Mouse (Mus musculus): ENCODE measurements around the gene Deup1. TPM values are rescaled to one million over a fixed set of nuclear protein-coding genes. Genes with fewer than 3 reads are reported as not detected.
A peak's percentile ranks its signal among the peaks of the same experiment; 100 is the strongest.

Gene Deup1
- polyA plus RNA-seq, 1 experiment, result 0.08 TPM

DNA sequence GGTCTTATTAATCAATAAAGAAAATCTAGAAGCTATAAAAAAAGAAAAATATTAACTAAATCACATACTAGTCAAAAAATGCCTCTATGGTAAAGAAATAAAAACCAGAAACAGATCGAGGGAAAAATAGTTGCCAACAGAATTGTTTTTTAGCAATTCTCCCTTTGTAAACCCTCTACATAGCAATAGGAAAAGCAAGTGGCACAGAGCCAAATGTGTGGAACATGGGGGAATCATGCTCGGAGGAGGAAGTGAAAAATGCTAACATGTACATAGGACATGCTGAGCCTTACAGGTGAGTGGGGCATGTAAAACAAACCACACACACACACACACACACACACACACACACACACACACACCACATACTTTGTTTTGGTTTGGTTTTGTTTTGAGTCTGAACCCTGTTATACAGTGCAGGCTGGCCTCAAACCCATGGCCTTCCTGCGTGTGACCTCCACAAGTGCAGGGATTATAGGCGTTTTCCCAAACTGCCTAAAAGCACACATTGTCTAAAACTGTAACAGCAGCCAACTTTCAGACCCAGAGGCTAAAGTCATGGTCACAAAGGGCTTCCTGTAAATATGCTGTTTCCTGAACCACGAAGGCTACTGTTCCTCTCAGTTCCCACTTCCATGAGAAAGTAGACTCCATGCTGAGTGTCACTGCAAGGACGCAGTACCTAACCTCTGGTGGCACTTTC lies 27.4 kb downstream of the Deup1 start:
- no peaks in the 10 kb centered on the region for H3K27me3 ChIP-seq (ENCODE audit: control insufficient read depth, insufficient read depth, low read length)
- no peak for TF ChIP-seq CTCF (IDR thresholded peaks at IDR 0.05; ENCODE audit: borderline replicate concordance, control insufficient read depth, extremely low read depth, insufficient read depth, low read length, poor library complexity)
- no peak for TF ChIP-seq POLR2A (IDR thresholded peaks at IDR 0.05; ENCODE audit: control insufficient read depth, extremely low read depth, insufficient read depth, low read length, poor library complexity)
- no peak overlapping the region for H3K4me3 ChIP-seq (ENCODE audit: control insufficient read depth, insufficient read depth, low read length)
- no peak overlapping the region for H3K27ac ChIP-seq (ENCODE audit: control insufficient read depth, insufficient read depth, low read length)
- H3K36me3 ChIP-seq (ENCODE audit: control insufficient read depth, insufficient read depth, low read length), result no peaks in the 10 kb centered on the region
- WGBS, result 47% methylated on average over 6 of the region's 6 CpGs
- H3K4me1 ChIP-seq (replicated peaks; ENCODE audit: control insufficient read depth, insufficient read depth, low read length), result no peaks in the 10 kb centered on the region
- DNase-seq, result no peak

DNA sequence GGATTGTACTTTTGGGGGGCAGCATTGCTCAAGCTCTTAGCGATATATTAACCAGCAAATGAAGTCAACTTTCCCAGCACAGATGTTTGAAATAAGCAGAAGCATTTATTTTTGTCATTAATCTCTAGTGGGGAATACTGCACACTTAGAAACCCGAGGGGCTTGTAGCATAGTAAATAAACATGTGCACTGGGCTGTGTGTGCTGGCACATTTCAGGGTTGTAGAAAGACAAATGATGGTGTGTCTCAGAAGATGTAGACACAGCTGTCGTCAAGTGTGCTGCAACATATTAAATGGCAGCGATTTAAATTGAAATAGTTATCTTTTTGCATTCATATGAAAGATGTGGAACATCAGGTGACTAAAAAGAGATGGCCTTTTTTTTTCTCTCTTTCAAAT lies 31.1 kb downstream of the Deup1 start:
- no peak overlapping the region for H3K4me3 ChIP-seq (ENCODE audit: control insufficient read depth, insufficient read depth, low read length)
- no peak for DNase-seq
- 80% methylated on average over 4 of the region's 4 CpGs for WGBS
- H3K36me3 ChIP-seq (ENCODE audit: control insufficient read depth, insufficient read depth, low read length), result no peaks in the 10 kb centered on the region
- no peaks in the 10 kb centered on the region for H3K27me3 ChIP-seq (ENCODE audit: control insufficient read depth, insufficient read depth, low read length)
- no peak overlapping the region for H3K27ac ChIP-seq (ENCODE audit: control insufficient read depth, insufficient read depth, low read length)
- no peak for TF ChIP-seq CTCF (IDR thresholded peaks at IDR 0.05; ENCODE audit: borderline replicate concordance, control insufficient read depth, extremely low read depth, insufficient read depth, low read length, poor library complexity)
- TF ChIP-seq POLR2A (IDR thresholded peaks at IDR 0.05; ENCODE audit: control insufficient read depth, extremely low read depth, insufficient read depth, low read length, poor library complexity), result no peak
- H3K4me1 ChIP-seq (replicated peaks; ENCODE audit: control insufficient read depth, insufficient read depth, low read length), result no peaks in the 10 kb centered on the region

DNA sequence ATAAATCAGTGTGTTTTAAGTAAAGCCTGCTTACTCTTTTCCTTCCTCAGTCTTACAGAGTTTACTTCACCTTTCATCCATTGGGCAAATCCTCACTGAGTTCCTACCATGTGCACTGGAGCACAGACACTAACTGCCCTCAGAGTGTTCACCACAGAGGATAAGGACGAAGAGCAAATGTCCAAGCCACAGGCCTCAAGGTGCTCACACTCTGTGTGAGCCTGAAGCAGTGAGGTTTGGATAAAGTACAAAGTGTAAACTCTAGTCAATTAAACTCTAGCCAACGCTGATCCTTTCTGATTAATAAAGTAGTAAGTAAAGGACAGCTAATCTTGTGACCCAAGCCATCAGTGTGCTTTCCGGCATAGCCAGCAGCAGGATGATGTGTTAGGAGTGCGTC lies 33.6 kb downstream of the Deup1 start:
- Histone ChIP-seq H3K4me3 (ENCODE audit: control insufficient read depth, insufficient read depth, low read length) (no peak overlapping the region), H3K4me1 (replicated peaks; ENCODE audit: control insufficient read depth, insufficient read depth, low read length) (no peaks in the 10 kb centered on the region), H3K27me3 (ENCODE audit: control insufficient read depth, insufficient read depth, low read length) (no peaks in the 10 kb centered on the region), H3K36me3 (ENCODE audit: control insufficient read depth, insufficient read depth, low read length) (no peaks in the 10 kb centered on the region), H3K27ac (ENCODE audit: control insufficient read depth, insufficient read depth, low read length) (no peak overlapping the region)
- 89% methylated on average over 4 of the region's 4 CpGs for WGBS
- no peak for TF ChIP-seq CTCF (IDR thresholded peaks at IDR 0.05; ENCODE audit: borderline replicate concordance, control insufficient read depth, extremely low read depth, insufficient read depth, low read length, poor library complexity)
- TF ChIP-seq POLR2A (IDR thresholded peaks at IDR 0.05; ENCODE audit: control insufficient read depth, extremely low read depth, insufficient read depth, low read length, poor library complexity), result no peak
- no peak for DNase-seq

DNA sequence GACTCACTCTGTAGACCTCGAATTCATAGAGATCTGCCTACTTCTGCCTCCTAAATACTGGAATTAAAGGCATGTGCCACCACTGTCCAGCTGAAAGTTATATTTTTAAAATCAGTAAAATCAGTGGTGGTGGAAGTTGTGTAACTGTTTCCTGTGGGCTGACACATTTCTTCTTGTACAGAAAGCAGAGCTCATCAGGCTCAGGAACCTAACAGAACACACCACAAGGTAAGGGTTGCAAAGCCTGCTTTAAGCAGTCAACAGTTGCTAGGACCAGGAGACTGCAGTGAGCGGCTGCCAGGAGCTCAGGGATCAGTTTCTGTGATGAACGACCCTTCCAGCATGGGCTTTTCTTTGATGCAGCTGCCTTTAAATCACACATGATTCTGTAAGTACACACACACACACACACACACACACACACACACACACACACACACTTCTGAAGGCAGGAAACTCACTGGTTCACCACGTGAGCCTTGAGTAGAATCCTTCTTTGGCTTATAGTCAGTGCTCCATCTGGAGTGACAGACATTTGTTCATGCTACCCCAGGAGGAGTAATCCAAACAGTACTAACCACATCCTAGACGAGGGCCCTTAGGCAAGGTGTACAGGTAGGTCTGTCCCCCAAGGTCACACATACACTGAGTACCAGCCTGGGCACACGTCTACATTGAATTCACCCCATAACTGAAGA lies 40.4 kb downstream of the Deup1 start:
- Histone ChIP-seq H3K27ac (ENCODE audit: control insufficient read depth, insufficient read depth, low read length) (no peak overlapping the region), H3K36me3 (ENCODE audit: control insufficient read depth, insufficient read depth, low read length) (no peaks in the 10 kb centered on the region), H3K4me3 (ENCODE audit: control insufficient read depth, insufficient read depth, low read length) (no peak overlapping the region), H3K27me3 (ENCODE audit: control insufficient read depth, insufficient read depth, low read length) (no peaks in the 10 kb centered on the region), H3K4me1 (replicated peaks; ENCODE audit: control insufficient read depth, insufficient read depth, low read length) (peaks cover 4% of the 10 kb centered on the region)
- 28% methylated on average over 6 of the region's 6 CpGs for WGBS
- peak; percentile 6 for DNase-seq
- no peak for TF ChIP-seq CTCF (IDR thresholded peaks at IDR 0.05; ENCODE audit: borderline replicate concordance, control insufficient read depth, extremely low read depth, insufficient read depth, low read length, poor library complexity)
- TF ChIP-seq POLR2A (IDR thresholded peaks at IDR 0.05; ENCODE audit: control insufficient read depth, extremely low read depth, insufficient read depth, low read length, poor library complexity), result no peak

DNA sequence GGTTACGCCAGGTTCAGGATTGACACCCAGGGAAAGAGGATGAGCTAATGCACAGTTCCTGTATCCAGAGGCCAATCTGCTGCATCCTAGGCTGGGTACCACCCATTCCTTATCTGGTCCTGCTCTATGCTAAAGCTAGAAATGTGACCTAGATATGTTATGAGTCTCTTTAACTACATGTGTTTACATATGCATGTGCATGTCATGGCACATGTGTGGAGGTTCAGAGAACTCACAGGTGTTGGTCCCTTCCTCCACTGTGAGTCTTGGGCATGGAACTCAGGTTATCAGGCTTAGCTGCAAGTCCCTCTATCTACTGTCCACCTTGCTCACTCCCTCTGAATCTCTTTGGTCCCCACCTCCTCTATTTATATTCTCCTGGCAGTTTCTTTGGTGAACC lies 41.8 kb downstream of the Deup1 start:
- H3K27ac ChIP-seq (ENCODE audit: control insufficient read depth, insufficient read depth, low read length), result no peak overlapping the region
- no peaks in the 10 kb centered on the region for H3K36me3 ChIP-seq (ENCODE audit: control insufficient read depth, insufficient read depth, low read length)
- H3K27me3 ChIP-seq (ENCODE audit: control insufficient read depth, insufficient read depth, low read length), result no peaks in the 10 kb centered on the region
- TF ChIP-seq CTCF (IDR thresholded peaks at IDR 0.05; ENCODE audit: borderline replicate concordance, control insufficient read depth, extremely low read depth, insufficient read depth, low read length, poor library complexity) (no peak), POLR2A (IDR thresholded peaks at IDR 0.05; ENCODE audit: control insufficient read depth, extremely low read depth, insufficient read depth, low read length, poor library complexity) (no peak)
- WGBS, result 95% methylated on average over 1 of the region's 1 CpGs
- no peak for DNase-seq
- peaks cover 4% of the 10 kb centered on the region for H3K4me1 ChIP-seq (replicated peaks; ENCODE audit: control insufficient read depth, insufficient read depth, low read length)
- H3K4me3 ChIP-seq (ENCODE audit: control insufficient read depth, insufficient read depth, low read length), result no peak overlapping the region

DNA sequence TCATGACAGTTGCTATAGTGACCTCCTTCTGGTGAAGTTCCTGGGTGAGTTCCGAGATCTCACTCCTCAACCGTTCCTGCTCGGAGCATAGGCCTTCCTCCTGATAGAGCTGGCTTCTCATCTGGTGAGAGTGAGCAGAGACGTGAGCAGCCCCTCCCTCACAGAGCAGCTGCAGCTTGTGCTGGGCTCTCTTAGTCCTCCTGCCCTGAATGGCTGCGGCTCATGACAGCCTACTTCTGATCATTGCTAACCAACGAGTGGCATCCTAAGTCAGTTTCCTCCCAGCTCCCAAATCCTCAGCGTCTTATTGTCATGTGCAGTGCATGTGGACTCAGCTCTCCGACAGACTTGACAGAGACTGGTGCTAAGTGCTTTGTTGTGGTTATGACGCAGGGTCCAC lies 43.5 kb downstream of the Deup1 start:
- no peak for DNase-seq
- no peak overlapping the region for H3K27ac ChIP-seq (ENCODE audit: control insufficient read depth, insufficient read depth, low read length)
- no peaks in the 10 kb centered on the region for H3K36me3 ChIP-seq (ENCODE audit: control insufficient read depth, insufficient read depth, low read length)
- H3K27me3 ChIP-seq (ENCODE audit: control insufficient read depth, insufficient read depth, low read length), result no peaks in the 10 kb centered on the region
- H3K4me3 ChIP-seq (ENCODE audit: control insufficient read depth, insufficient read depth, low read length), result no peak overlapping the region
- H3K4me1 ChIP-seq (replicated peaks; ENCODE audit: control insufficient read depth, insufficient read depth, low read length), result peaks cover 4% of the 10 kb centered on the region
- WGBS, result 73% methylated on average over 9 of the region's 9 CpGs
- TF ChIP-seq CTCF (IDR thresholded peaks at IDR 0.05; ENCODE audit: borderline replicate concordance, control insufficient read depth, extremely low read depth, insufficient read depth, low read length, poor library complexity) (no peak), POLR2A (IDR thresholded peaks at IDR 0.05; ENCODE audit: control insufficient read depth, extremely low read depth, insufficient read depth, low read length, poor library complexity) (no peak)

All from thymus, adult 2 months (tissue).